Mouse (Mus musculus): Measurements from ENCODE around the gene Bdh2.

Bdh2 gene

DNA sequence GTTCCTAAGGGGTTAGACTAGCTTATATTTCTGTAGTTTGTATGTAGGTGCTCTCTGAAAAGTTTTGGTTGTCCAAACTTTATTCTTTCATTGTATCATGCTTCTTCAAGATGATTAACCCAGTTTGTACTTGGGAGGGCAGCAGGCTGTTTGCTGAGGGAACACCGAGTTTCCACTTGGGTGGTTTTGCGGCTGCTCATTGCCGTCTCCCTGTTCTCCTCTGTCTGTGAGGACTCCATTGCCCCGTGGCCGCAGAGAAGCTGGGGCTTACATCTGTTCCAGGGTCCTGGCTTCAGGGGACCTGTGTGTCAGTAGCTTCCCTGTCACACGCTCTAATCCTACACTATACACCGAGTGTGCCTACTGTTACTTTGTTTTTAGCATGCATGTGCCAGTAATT lies 20.8 kb upstream of the Bdh2 start:
- no peaks in the 10 kb centered on the region for H3K4me1 ChIP-seq (replicated peaks; ENCODE audit: low read depth, low read length)
- H3K36me3 ChIP-seq (ENCODE audit: insufficient read depth, low read length): peaks cover 98% of the 10 kb centered on the region
- no peak overlapping the region for H3K4me3 ChIP-seq (replicated peaks; ENCODE audit: low read length)
- TF ChIP-seq CTCF (conservative IDR thresholded peaks at IDR 0.05; ENCODE audit: low read length) (no peak), NANOG (IDR thresholded peaks at IDR 0.05; ENCODE audit: borderline replicate concordance, low read length) (no peak), POU5F1 (IDR thresholded peaks at IDR 0.05; ENCODE audit: borderline replicate concordance, low read length) (no peak)
- H3K27me3 ChIP-seq (ENCODE audit: insufficient read depth, low read length): no peaks in the 10 kb centered on the region
- H3K9me3 ChIP-seq (ENCODE audit: low read length): no peaks in the 10 kb centered on the region

DNA sequence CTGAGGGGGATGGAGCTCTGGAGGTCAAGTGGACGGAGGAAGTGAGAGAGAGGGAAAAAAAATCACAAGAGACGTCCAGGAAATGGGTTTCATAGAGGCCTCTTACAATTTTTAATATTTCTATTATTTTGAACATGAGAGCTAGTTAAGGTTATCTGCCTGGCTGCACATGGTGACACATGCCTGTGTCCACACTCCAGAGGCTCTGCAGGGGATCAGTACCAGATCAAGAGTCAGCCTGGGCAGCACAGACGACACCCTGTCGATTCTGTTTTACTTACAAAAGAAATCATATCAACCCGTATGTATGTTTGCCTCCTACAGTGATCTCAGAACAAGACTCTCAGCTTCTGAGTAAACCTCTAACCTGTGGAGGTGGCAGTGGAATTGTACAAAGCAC lies 12.4 kb upstream of the Bdh2 start:
- Histone ChIP-seq H3K4me3 (replicated peaks; ENCODE audit: low read length) (no peak overlapping the region), H3K36me3 (ENCODE audit: insufficient read depth, low read length) (peaks cover 98% of the 10 kb centered on the region), H3K9me3 (ENCODE audit: low read length) (no peaks in the 10 kb centered on the region), H3K27me3 (ENCODE audit: insufficient read depth, low read length) (no peaks in the 10 kb centered on the region), H3K4me1 (replicated peaks; ENCODE audit: low read depth, low read length) (no peaks in the 10 kb centered on the region)
- TF ChIP-seq NANOG (IDR thresholded peaks at IDR 0.05; ENCODE audit: borderline replicate concordance, low read length): no peak
- TF ChIP-seq POU5F1 (IDR thresholded peaks at IDR 0.05; ENCODE audit: borderline replicate concordance, low read length): no peak
- no peak for TF ChIP-seq CTCF (conservative IDR thresholded peaks at IDR 0.05; ENCODE audit: low read length)

DNA sequence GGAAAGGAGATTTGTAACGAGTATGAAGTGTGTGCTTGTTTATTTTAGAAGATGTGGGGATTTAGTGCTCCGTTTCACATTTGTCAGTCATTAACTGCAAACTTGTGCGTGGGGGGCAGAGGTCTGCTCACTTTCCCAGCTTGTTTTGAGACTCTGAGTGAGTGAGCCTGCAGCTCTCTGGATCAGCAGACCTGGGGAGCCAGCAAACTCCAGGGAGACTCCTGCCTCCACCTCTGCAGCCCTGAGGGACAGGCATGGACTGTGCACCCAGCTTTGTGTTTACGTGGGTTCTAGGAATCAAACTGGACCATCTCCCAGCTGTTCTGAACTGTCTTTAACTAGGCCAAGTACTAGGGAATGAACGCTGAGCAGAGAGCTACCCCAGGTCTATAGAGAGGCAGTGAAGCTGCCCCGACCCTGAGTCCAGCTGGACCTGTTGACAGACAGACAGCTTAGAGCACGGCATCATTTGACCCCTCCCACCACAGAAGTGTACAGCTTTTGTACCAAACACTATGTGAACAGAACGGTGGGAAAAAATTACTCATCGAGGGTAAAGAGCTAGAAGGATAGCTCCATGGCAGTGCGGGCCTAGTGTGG lies 11.5 kb upstream of the Bdh2 start:
- H3K27me3 ChIP-seq (ENCODE audit: insufficient read depth, low read length): no peaks in the 10 kb centered on the region
- H3K9me3 ChIP-seq (ENCODE audit: low read length): no peaks in the 10 kb centered on the region
- TF ChIP-seq POU5F1 (IDR thresholded peaks at IDR 0.05; ENCODE audit: borderline replicate concordance, low read length) (no peak), CTCF (conservative IDR thresholded peaks at IDR 0.05; ENCODE audit: low read length) (no peak), NANOG (IDR thresholded peaks at IDR 0.05; ENCODE audit: borderline replicate concordance, low read length) (no peak)
- H3K4me1 ChIP-seq (replicated peaks; ENCODE audit: low read depth, low read length): no peaks in the 10 kb centered on the region
- H3K4me3 ChIP-seq (replicated peaks; ENCODE audit: low read length): no peak overlapping the region
- H3K36me3 ChIP-seq (ENCODE audit: insufficient read depth, low read length): peaks cover 92% of the 10 kb centered on the region

DNA sequence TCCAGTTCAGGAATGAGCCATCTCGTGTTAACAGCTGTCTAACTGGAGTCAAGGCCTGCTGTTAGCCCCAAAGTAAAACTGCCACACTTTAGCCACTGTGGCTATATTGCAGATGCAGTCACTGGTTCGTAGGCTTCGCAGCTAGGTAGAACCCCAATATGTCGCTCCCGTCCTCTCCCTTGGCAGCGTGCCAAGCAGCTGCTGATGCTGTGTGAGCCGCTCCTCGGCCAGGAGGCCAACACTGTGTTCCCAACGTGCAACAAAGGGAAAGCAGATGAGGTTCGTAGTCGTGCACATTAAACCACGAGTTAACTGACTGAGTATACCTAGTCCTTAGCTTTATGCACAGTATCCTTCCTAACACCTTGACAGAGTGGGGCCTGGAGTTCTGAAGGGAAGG lies 8.4 kb upstream of the Bdh2 start:
- Histone ChIP-seq H3K27me3 (ENCODE audit: insufficient read depth, low read length) (no peaks in the 10 kb centered on the region), H3K4me3 (replicated peaks; ENCODE audit: low read length) (no peak overlapping the region), H3K4me1 (replicated peaks; ENCODE audit: low read depth, low read length) (no peaks in the 10 kb centered on the region), H3K9me3 (ENCODE audit: low read length) (no peaks in the 10 kb centered on the region), H3K36me3 (ENCODE audit: insufficient read depth, low read length) (peaks cover 62% of the 10 kb centered on the region)
- TF ChIP-seq POU5F1 (IDR thresholded peaks at IDR 0.05; ENCODE audit: borderline replicate concordance, low read length) (no peak), CTCF (conservative IDR thresholded peaks at IDR 0.05; ENCODE audit: low read length) (no peak), NANOG (IDR thresholded peaks at IDR 0.05; ENCODE audit: borderline replicate concordance, low read length) (no peak)

DNA sequence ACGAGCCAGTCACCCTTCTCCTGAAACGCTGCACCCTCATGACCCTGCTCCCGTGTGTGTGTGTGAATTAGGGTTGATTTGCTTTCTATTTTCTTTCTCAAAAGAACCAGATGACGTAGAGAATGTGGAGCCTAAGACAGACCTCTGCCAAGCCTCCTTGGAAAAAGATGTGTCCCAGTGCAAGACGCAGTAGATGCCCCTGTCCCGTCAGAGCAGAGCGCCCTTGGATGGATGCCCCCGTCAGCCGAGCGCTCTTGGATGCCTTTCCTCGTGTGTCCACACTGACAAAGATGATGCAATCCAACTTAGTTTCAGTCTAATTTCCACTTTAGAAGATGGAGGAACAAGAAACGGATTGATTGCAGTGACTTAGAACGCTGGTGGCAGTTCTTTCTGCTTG lies 8.0 kb upstream of the Bdh2 start:
- Histone ChIP-seq H3K9me3 (ENCODE audit: low read length) (no peaks in the 10 kb centered on the region), H3K27me3 (ENCODE audit: insufficient read depth, low read length) (no peaks in the 10 kb centered on the region), H3K4me3 (replicated peaks; ENCODE audit: low read length) (no peak overlapping the region), H3K36me3 (ENCODE audit: insufficient read depth, low read length) (peaks cover 58% of the 10 kb centered on the region), H3K4me1 (replicated peaks; ENCODE audit: low read depth, low read length) (no peaks in the 10 kb centered on the region)
- TF ChIP-seq POU5F1 (IDR thresholded peaks at IDR 0.05; ENCODE audit: borderline replicate concordance, low read length) (no peak), CTCF (conservative IDR thresholded peaks at IDR 0.05; ENCODE audit: low read length) (no peak), NANOG (IDR thresholded peaks at IDR 0.05; ENCODE audit: borderline replicate concordance, low read length) (no peak)

DNA sequence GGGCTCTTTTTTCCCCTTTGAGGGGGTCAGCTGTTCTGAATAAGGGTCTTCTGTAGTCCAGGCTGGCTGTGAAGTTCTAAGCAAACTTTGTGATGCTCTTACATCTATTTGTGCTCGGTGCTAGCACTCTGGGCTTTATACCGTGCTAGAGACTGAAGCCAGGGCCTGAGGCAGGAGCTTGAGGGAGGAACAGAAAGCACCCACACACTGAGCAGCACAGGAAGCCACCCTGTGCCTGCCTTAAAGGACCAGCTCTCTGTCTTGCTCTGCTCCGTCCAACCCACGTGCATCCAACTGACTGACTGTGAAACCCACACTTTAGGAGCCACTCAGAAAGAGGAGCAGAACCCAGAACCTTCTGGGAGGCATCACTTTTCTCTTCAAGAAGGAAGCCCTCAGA lies 861 bp upstream of the Bdh2 start:
- H3K27me3 ChIP-seq (ENCODE audit: insufficient read depth, low read length): no peaks in the 10 kb centered on the region

DNA sequence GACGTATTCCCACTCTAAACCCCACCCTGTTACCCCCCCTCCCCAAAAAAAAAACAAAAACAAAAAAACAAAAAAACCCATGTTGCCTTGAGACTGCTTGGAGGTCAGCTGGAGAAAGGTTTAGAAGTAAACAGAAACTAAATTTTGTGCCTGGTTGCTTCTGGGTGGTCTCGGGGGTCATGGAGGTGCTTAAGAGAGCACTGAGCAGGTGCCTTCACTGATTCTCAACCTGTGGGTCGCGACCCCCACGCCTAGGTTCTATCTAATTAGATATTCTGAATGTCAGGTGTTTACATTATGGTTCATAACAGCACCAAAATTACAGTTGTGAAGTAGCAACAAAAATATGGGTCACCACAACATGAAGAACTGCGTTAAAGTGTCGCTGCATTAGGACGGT lies 680 bp downstream of the Bdh2 start:
- Histone ChIP-seq H3K9me3 (ENCODE audit: low read length) (no peaks in the 10 kb centered on the region), H3K4me1 (replicated peaks; ENCODE audit: low read depth, low read length) (peaks cover 40% of the 10 kb centered on the region), H3K36me3 (ENCODE audit: insufficient read depth, low read length) (no peaks in the 10 kb centered on the region), H3K4me3 (replicated peaks; ENCODE audit: low read length) (no peak overlapping the region), H3K27me3 (ENCODE audit: insufficient read depth, low read length) (no peaks in the 10 kb centered on the region)
- no peak for TF ChIP-seq CTCF (conservative IDR thresholded peaks at IDR 0.05; ENCODE audit: low read length)
- no peak for TF ChIP-seq POU5F1 (IDR thresholded peaks at IDR 0.05; ENCODE audit: borderline replicate concordance, low read length)
- TF ChIP-seq NANOG (IDR thresholded peaks at IDR 0.05; ENCODE audit: borderline replicate concordance, low read length): no peak

More for the DNA sequence above, 861 bp upstream of the Bdh2 start:
- peaks cover 40% of the 10 kb centered on the region for H3K4me1 ChIP-seq (replicated peaks; ENCODE audit: low read depth, low read length)
- no peaks in the 10 kb centered on the region for H3K9me3 ChIP-seq (ENCODE audit: low read length)
- H3K4me3 ChIP-seq (replicated peaks; ENCODE audit: low read length): no peak overlapping the region
- TF ChIP-seq NANOG (IDR thresholded peaks at IDR 0.05; ENCODE audit: borderline replicate concordance, low read length) (no peak), POU5F1 (IDR thresholded peaks at IDR 0.05; ENCODE audit: borderline replicate concordance, low read length) (no peak), CTCF (conservative IDR thresholded peaks at IDR 0.05; ENCODE audit: low read length) (no peak)
- no peaks in the 10 kb centered on the region for H3K36me3 ChIP-seq (ENCODE audit: insufficient read depth, low read length)

DNA sequence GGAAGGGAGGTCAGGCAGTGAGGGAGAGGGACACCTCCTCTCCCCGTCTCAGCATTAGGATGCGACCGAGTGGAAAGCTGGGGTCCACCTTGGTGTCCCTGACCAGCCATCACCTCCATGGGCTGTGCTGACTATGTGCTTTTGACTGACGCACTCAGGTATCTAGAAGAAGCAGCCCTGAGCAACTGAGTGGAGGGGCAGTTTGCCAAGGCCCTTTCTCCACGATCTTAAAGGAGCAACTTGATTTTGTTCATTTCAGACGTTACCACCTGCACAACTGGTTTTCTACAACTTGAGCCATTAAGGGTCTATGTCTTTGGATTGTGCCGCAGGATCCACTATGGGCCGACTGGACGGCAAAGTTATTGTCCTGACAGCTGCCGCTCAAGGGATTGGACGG lies 4.2 kb downstream of the Bdh2 start:
- Histone ChIP-seq H3K4me1 (replicated peaks; ENCODE audit: low read depth, low read length) (peaks cover 40% of the 10 kb centered on the region), H3K27me3 (ENCODE audit: insufficient read depth, low read length) (no peaks in the 10 kb centered on the region), H3K9me3 (ENCODE audit: low read length) (no peaks in the 10 kb centered on the region), H3K4me3 (replicated peaks; ENCODE audit: low read length) (no peak overlapping the region), H3K36me3 (ENCODE audit: insufficient read depth, low read length) (no peaks in the 10 kb centered on the region)
- TF ChIP-seq CTCF (conservative IDR thresholded peaks at IDR 0.05; ENCODE audit: low read length) (no peak), POU5F1 (IDR thresholded peaks at IDR 0.05; ENCODE audit: borderline replicate concordance, low read length) (no peak), NANOG (IDR thresholded peaks at IDR 0.05; ENCODE audit: borderline replicate concordance, low read length) (no peak)

DNA sequence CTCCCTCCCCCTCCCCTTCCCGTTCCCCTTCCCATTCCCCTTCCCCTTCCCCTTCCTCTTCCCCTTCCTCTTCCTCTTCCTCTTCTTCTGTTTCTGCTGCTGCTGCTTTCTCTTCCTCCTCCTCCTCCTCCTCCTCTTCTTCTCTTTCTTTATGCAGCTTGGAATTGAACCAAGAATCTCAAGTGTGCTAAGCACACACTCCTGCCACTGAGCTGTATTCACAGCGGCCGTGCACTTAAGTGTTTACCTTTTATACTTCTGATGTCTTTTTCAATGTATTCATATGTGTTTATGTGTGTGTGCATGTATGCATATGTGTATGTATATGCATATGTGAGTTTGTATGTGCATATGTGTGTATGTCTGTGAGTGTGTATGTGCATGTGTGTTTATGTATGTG lies 4.8 kb downstream of the Bdh2 start:
- Histone ChIP-seq H3K27me3 (ENCODE audit: insufficient read depth, low read length) (no peaks in the 10 kb centered on the region), H3K9me3 (ENCODE audit: low read length) (no peaks in the 10 kb centered on the region), H3K4me3 (replicated peaks; ENCODE audit: low read length) (no peak overlapping the region), H3K36me3 (ENCODE audit: insufficient read depth, low read length) (no peaks in the 10 kb centered on the region), H3K4me1 (replicated peaks; ENCODE audit: low read depth, low read length) (peaks cover 36% of the 10 kb centered on the region)
- TF ChIP-seq CTCF (conservative IDR thresholded peaks at IDR 0.05; ENCODE audit: low read length) (no peak), POU5F1 (IDR thresholded peaks at IDR 0.05; ENCODE audit: borderline replicate concordance, low read length) (no peak), NANOG (IDR thresholded peaks at IDR 0.05; ENCODE audit: borderline replicate concordance, low read length) (no peak)

Data from E14TG2a.4 (cell line).